Mouse (Mus musculus): ENCODE results near the gene Onecut3. TPM values are rescaled to one million over a fixed set of nuclear protein-coding genes. Genes with fewer than 3 reads are reported as not detected.

The Onecut3 gene
- total and polyA plus RNA-seq, 2 experiments from 2014 or later, result 0.18 to 1.9 TPM

DNA sequence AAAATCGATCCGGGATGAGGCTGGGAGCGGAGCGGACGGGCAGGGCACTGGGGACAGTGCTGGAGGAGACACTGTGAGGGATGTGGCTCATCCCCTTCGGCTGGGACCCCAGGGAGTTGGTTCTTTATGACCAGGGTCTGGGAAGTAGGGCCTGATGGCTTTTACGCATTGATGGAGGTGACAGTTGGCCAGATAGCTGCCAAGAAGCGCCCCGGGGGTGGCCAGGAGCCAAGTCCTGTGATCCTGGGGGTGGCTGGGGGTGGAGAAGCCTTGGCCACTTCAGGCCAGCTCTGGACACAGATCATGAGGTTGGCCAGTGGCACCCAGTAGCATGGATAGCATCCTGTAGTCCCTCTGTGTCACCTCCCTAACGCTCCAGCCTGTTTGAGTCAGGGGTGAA lies 35.4 kb upstream of the Onecut3 start:
- H3K9ac ChIP-seq, result no peak overlapping the region
- DNase-seq (no peak), ATAC-seq (no peak)
- no peak overlapping the region for H3K27ac ChIP-seq (ENCODE audit: low read depth, low read length)
- H3K4me1 ChIP-seq (ENCODE audit: insufficient read depth), result no peaks in the 10 kb centered on the region
- H3K27me3 ChIP-seq (ENCODE audit: insufficient read depth, low read length), result no peaks in the 10 kb centered on the region
- 81% methylated on average over 10 of the region's 10 CpGs for WGBS
- H3K4me3 ChIP-seq (ENCODE audit: low read depth, low read length), result no peak overlapping the region
- H3K4me2 ChIP-seq (ENCODE audit: low read depth), result no peak overlapping the region
- H3K36me3 ChIP-seq (ENCODE audit: insufficient read depth), result no peaks in the 10 kb centered on the region
- TF ChIP-seq CTCF (IDR thresholded peaks at IDR 0.05; ENCODE audit: low read depth), result no peak
- no peaks in the 10 kb centered on the region for H3K9me3 ChIP-seq (ENCODE audit: low read length)

- no peaks in the 10 kb centered on the region for H3K27me3 ChIP-seq (ENCODE audit: insufficient read depth, low read length)
- TF ChIP-seq CTCF (IDR thresholded peaks at IDR 0.05; ENCODE audit: low read depth), result no peak
- ATAC-seq, result no peak
- WGBS, result 93% methylated on average over 11 of the region's 11 CpGs
- DNase-seq, result no peak
- H3K27ac ChIP-seq (ENCODE audit: low read depth, low read length), result no peak overlapping the region
- no peaks in the 10 kb centered on the region for H3K4me1 ChIP-seq (ENCODE audit: insufficient read depth)
- H3K4me3 ChIP-seq (ENCODE audit: low read depth, low read length), result no peak overlapping the region
- no peaks in the 10 kb centered on the region for H3K36me3 ChIP-seq (ENCODE audit: insufficient read depth)
- H3K9ac ChIP-seq, result no peak overlapping the region
- no peak overlapping the region for H3K4me2 ChIP-seq (ENCODE audit: low read depth)
- H3K9me3 ChIP-seq (ENCODE audit: low read length), result no peaks in the 10 kb centered on the region
These were observed 35.0 kb upstream of the Onecut3 start for GRCm38 (mm10) chr10:80459671-80460070.

DNA sequence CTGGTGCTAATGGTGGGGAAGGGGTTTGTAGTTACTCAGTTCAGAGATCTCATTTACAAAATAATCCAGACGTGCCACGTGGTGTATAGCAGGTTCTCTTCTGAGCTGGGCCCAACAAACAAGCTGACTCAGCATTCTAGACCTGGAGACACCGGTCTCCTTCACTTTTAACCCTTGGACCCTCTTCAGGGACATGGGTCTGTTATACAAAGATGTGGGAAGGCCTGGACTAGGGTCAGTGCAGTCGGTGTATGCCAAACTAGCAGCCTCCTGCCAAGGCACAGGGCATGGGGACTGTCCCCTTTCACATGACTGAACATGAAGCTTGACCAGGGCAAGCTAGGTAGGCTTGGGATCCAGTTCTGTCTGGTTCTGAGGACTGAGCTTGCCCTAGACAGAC lies 34.3 kb upstream of the Onecut3 start:
- ATAC-seq, result no peak

GRCm38 (mm10) chr10:80461346-80461745 lies 33.3 kb upstream of the Onecut3 start:
- Histone ChIP-seq H3K4me1 (ENCODE audit: insufficient read depth) (no peaks in the 10 kb centered on the region), H3K4me3 (ENCODE audit: low read depth, low read length) (no peak overlapping the region), H3K27ac (ENCODE audit: low read depth, low read length) (no peak overlapping the region), H3K27me3 (ENCODE audit: insufficient read depth, low read length) (no peaks in the 10 kb centered on the region), H3K9ac (no peak overlapping the region), H3K9me3 (ENCODE audit: low read length) (no peaks in the 10 kb centered on the region), H3K36me3 (ENCODE audit: insufficient read depth) (no peaks in the 10 kb centered on the region), H3K4me2 (ENCODE audit: low read depth) (no peak overlapping the region)
- WGBS, result 80% methylated on average over 7 of the region's 7 CpGs
- DNase-seq, result no peak
- TF ChIP-seq CTCF (IDR thresholded peaks at IDR 0.05; ENCODE audit: low read depth), result no peak
- ATAC-seq, result no peak

More for the DNA sequence above, 34.3 kb upstream of the Onecut3 start:
- Histone ChIP-seq H3K9ac (no peak overlapping the region), H3K27me3 (ENCODE audit: insufficient read depth, low read length) (no peaks in the 10 kb centered on the region), H3K4me1 (ENCODE audit: insufficient read depth) (no peaks in the 10 kb centered on the region), H3K4me2 (ENCODE audit: low read depth) (no peak overlapping the region), H3K4me3 (ENCODE audit: low read depth, low read length) (no peak overlapping the region), H3K9me3 (ENCODE audit: low read length) (no peaks in the 10 kb centered on the region), H3K36me3 (ENCODE audit: insufficient read depth) (no peaks in the 10 kb centered on the region), H3K27ac (ENCODE audit: low read depth, low read length) (no peak overlapping the region)
- WGBS, result 69% methylated on average over 4 of the region's 4 CpGs
- TF ChIP-seq CTCF (IDR thresholded peaks at IDR 0.05; ENCODE audit: low read depth), result no peak
- no peak for DNase-seq

GRCm38 (mm10) chr10:80464381-80465035 lies 30.1 kb upstream of the Onecut3 start:
- TF ChIP-seq CTCF (IDR thresholded peaks at IDR 0.05; ENCODE audit: low read depth), result no peak
- Histone ChIP-seq H3K4me3 (ENCODE audit: low read depth, low read length) (no peak overlapping the region), H3K27me3 (ENCODE audit: insufficient read depth, low read length) (no peaks in the 10 kb centered on the region), H3K9ac (no peak overlapping the region), H3K4me1 (ENCODE audit: insufficient read depth) (no peaks in the 10 kb centered on the region), H3K4me2 (ENCODE audit: low read depth) (peak overlapping the region; percentile 10; the same call in 1 of the 2 replicates), H3K9me3 (ENCODE audit: low read length) (no peaks in the 10 kb centered on the region), H3K36me3 (ENCODE audit: insufficient read depth) (no peaks in the 10 kb centered on the region), H3K27ac (ENCODE audit: low read depth, low read length) (no peak overlapping the region)
- 2% methylated on average over 19 of the region's 19 CpGs for WGBS
- DNase-seq (no peak), ATAC-seq (no peak)

- Histone ChIP-seq H3K36me3 (ENCODE audit: insufficient read depth) (no peaks in the 10 kb centered on the region), H3K27me3 (ENCODE audit: insufficient read depth, low read length) (no peaks in the 10 kb centered on the region), H3K4me1 (ENCODE audit: insufficient read depth) (no peaks in the 10 kb centered on the region), H3K9ac (no peak overlapping the region), H3K4me3 (ENCODE audit: low read depth, low read length) (no peak overlapping the region), H3K27ac (ENCODE audit: low read depth, low read length) (no peak overlapping the region), H3K9me3 (ENCODE audit: low read length) (no peaks in the 10 kb centered on the region), H3K4me2 (ENCODE audit: low read depth) (no peak overlapping the region)
- DNase-seq (no peak), ATAC-seq (no peak)
- 59% methylated on average over 5 of the region's 5 CpGs for WGBS
- TF ChIP-seq CTCF (IDR thresholded peaks at IDR 0.05; ENCODE audit: low read depth), result no peak
These were observed 29.6 kb upstream of the Onecut3 start for GRCm38 (mm10) chr10:80465066-80465465.

- ATAC-seq (peak; percentile 94), DNase-seq (peak; percentile 95)
- under 1% methylated on average over 52 of the region's 58 CpGs for WGBS
- Histone ChIP-seq H3K4me2 (ENCODE audit: low read depth) (peak overlapping the region; percentile 76), H3K4me3 (ENCODE audit: low read depth, low read length) (peak overlapping the region; percentile 67), H3K9me3 (ENCODE audit: low read length) (no peaks in the 10 kb centered on the region), H3K27me3 (ENCODE audit: insufficient read depth, low read length) (no peaks in the 10 kb centered on the region), H3K36me3 (ENCODE audit: insufficient read depth) (no peaks in the 10 kb centered on the region), H3K4me1 (ENCODE audit: insufficient read depth) (no peaks in the 10 kb centered on the region), H3K27ac (ENCODE audit: low read depth, low read length) (peak overlapping the region; percentile 81), H3K9ac (peak overlapping the region; percentile 76)
- no peak for TF ChIP-seq CTCF (IDR thresholded peaks at IDR 0.05; ENCODE audit: low read depth)
These were observed 19.2 kb upstream of the Onecut3 start for GRCm38 (mm10) chr10:80475290-80475959.

Data from forebrain, postnatal 0 days (tissue).